Mouse (Mus musculus): Measurements from ENCODE around the gene Ly6g6f. TPM values are rescaled to one million over a fixed set of nuclear protein-coding genes. Genes with fewer than 3 reads are reported as not detected.

Ly6g6f gene
- total RNA-seq (2023): not detected

GRCm38 (mm10) chr17:35085208-35085865, at the start of gene Ly6g6f:
Ly6g6f (minus strand) TSS chr17:35085610.

GRCm38 (mm10) chr17:35134801-35135590, 49.6 kb upstream of the Ly6g6f start, which contains the start of gene Bag6:
Bag6 (plus strand) TSS chr17:35135178.

GRCm38 (mm10) chr17:35131500-35132173, 46.2 kb upstream of the Ly6g6f start, which contains the start of gene Apom:
Apom (minus strand) TSS chr17:35132050.

GRCm38 (mm10) chr17:35126206-35126611, 40.8 kb upstream of the Ly6g6f start, which contains the start of gene D17H6S53E:
D17H6S53E (plus strand) TSS chr17:35126373.

GRCm38 (mm10) chr17:35121871-35122303, 36.5 kb upstream of the Ly6g6f start, which contains the start of gene Csnk2b:
Csnk2b (minus strand) TSS chr17:35122053.

GRCm38 (mm10) chr17:35121143-35121799, 35.9 kb upstream of the Ly6g6f start, which contains the start of gene Gpank1:
Gpank1 (plus strand) TSS chr17:35121455.

GRCm38 (mm10) chr17:35115046-35116019, 29.9 kb upstream of the Ly6g6f start, which contains the start of gene Ly6g5b:
Ly6g5b (minus strand) TSS chr17:35115428.

GRCm38 (mm10) chr17:35108097-35108496, 22.7 kb upstream of the Ly6g6f start, which contains the start of gene Ly6g5c:
Ly6g5c (plus strand) TSS chr17:35108279.

GRCm38 (mm10) chr17:35088825-35089644, 3.6 kb upstream of the Ly6g6f start, which contains the start of gene Abhd16a:
Abhd16a (plus strand) TSS chr17:35089263.

GRCm38 (mm10) chr17:35077786-35078233, 7.6 kb downstream of the Ly6g6f start, which contains the start of gene Ly6g6d:
Ly6g6d (minus strand) TSS chr17:35078065.

GRCm38 (mm10) chr17:35076507-35077176, 8.8 kb downstream of the Ly6g6f start, which contains the start of gene Ly6g6e:
Ly6g6e (plus strand) TSS chr17:35076902.

GRCm38 (mm10) chr17:35066084-35066483, 19.3 kb downstream of the Ly6g6f start, which contains the start of gene Mpig6b:
Mpig6b (minus strand) TSS chr17:35066184.

GRCm38 (mm10) chr17:35064951-35065947, 20.2 kb downstream of the Ly6g6f start, which contains the start of gene Ly6g6c:
Ly6g6c (plus strand) TSS chr17:35065388.

GRCm38 (mm10) chr17:35058911-35059892, 26.2 kb downstream of the Ly6g6f start, which contains the start of gene Ddah2:
Ddah2 (plus strand) TSS chr17:35059035.

GRCm38 (mm10) chr17:35049561-35050016, 35.8 kb downstream of the Ly6g6f start, which contains the start of gene Clic1:
Clic1 (plus strand) TSS chr17:35049966.

GRCm38 (mm10) chr17:35046681-35047455, 38.5 kb downstream of the Ly6g6f start, which contains the start of gene Msh5:
Msh5 (minus strand) TSS chr17:35046745.

